Mouse (Mus musculus) thymus, adult 18-20 months (tissue): ENCODE data around the gene Ip6k3.
A peak's percentile ranks its signal among the peaks of the same experiment; 100 is the strongest.

ENCODE experiments used
- DNase-seq, 2 experiments: peaks; one replicate each; pipeline ENCODE4 v3.0.0; 2022; ENCODE audit warnings: mixed read lengths in 2 of 2

Gene Ip6k3

DNA sequence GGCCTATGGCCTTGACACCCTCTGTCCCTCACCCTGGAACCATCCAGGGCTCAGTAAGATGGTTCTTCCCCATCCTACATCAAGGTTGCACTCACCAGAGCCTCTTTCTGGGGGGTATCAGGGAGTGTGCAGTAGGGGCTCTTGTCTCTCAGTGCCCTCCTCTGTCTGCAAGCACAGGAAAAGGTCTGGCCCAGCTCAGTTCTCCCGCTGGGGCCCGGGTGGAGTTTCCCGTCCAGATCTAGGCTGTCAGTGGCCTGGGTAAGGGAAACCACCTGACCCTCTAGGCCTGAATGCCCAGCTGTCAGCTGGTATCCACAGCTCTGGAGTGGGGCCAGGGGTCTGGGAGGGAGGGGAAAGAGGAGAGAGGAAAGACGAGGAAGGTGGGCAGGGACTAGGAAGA lies at the start of gene Ip6k3:
TSS of gene Ip6k3 (minus strand) at position 251 of the 400 bp plus-strand sequence.
- no peak for DNase-seq

DNA sequence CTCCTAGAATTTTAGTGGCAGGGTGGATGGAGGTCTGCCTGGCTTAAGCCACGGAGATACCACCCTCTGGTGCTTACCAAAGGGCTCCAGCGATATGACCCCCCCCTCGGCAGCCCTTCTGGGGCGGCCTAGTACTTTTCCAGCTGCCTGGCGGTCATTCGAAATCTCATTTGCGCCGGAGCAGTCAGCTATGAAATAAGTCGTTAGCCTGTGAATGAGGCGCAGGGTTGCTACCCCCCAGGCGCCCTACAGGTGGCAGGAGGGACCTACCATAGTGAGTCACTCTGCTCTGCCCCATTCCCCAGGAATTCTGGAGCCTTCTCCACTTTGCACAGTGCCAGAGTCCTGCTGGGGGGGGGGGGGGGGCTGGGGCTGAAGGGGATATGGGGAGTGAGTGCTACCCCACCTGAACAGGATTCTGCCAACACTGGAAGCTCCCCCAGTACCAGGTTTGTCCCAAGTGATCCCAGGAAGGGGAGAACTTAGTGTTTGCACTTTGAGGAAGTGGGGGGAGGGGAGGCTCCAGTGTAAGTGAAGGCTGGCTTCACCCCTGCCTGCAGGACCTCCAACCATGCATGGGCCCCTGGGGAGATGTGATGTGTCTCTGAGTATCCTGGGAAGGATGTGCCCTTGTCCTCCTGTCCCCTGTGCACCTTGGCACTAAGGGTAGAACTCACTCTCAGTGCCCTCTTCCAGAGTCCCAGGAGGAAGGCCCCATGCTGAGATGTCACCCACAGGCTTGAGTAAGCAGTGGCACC lies 45.4 kb upstream of the Ip6k3 start:
- no peak for DNase-seq

DNA sequence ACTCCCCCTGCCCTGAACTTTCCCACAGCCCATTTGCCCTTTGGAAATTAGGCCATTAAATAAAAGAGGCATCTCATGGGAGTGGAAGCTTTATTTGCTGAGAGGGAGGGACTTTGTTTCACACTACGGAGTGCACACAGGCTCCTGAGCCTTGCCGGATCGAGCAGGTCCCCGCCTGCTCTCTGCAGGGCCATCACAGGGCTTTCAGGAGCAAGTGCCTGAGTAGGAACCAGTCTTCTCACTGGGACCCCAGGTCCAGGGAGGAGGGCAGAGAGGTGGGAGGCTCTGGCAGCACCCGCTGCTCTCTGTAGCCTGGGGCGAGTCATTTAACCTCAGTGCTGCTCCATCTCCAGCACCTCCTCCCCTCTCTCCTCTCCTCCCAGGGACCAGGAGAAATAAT lies 44.4 kb upstream of the Ip6k3 start:
- no peak for DNase-seq

GRCm38 (mm10) chr17:27207113-27207707 lies 39.6 kb upstream of the Ip6k3 start:
- no peak for DNase-seq

DNA sequence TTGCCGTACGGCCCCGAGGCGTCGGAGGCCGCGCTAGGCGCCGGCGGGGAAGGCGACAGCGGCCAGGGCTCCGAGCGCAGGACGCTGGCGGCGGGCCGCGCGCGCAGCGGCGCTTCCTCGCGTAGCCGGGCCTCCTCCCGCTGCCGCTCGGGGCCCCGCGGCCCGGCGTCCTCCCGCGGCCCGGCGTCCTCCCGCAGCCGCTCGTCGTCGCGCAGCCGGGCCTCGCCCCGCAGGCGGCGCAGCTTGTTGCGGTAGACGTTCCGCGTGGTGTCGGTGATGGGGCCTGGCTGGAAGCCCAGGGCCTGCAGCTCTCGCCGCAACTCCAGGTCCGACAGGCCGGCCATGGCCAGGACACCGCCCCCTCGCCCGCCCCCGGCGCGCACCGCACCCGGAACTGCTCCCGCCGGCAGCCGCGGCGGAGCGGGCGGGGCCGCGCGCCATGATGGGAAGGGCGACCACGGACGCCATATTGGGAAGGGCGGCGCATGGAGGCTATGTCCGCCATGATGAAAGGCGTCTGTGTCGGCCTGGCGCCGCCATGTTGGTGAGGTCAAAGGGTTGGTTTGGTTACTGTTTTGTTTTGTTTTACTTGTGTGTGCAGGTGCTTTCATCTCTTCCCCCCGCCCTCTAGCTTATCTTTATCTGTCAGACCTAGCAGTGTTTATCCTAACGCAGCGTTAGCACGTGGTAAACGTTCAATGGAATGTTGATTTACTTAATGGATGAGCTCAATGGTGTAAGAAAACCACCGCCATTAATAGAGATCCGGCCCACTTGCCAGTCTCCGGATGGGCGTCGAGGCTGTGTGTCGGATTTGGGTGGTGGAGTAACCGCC lies 36.7 kb upstream of the Ip6k3 start, which contains the start of gene Lemd2:
TSS of gene Lemd2 (minus strand) at position 395 of the 835 bp plus-strand sequence.
- DNase-seq = peak; percentile 90 to 91

GRCm38 (mm10) chr17:27203358-27204074 lies 35.9 kb upstream of the Ip6k3 start:
- DNase-seq = peak in 1 of 2 experiments; percentile 28

- DNase-seq = no peak
Measured at GRCm38 (mm10) chr17:27202919-27203357, 35.3 kb upstream of the Ip6k3 start.

DNA sequence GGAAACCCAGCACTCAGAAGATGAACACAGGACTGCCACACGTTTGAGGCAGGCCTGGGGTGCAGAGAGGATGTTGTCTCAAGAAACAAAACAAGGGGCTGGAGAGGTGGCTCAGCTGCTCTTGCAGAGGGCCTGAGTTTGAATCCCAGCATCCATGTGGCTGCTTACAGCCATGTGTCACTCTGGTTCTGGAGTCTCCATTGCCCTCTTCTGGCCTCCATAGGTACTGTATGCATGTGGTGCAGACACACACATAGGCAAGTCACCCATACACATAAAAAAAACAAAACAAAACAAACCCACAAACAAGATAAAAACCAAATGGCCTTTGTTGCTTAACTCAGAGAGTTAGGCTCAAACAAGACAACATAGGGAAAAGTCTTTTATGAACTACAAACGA lies 34.4 kb upstream of the Ip6k3 start:
- DNase-seq = no peak

DNA sequence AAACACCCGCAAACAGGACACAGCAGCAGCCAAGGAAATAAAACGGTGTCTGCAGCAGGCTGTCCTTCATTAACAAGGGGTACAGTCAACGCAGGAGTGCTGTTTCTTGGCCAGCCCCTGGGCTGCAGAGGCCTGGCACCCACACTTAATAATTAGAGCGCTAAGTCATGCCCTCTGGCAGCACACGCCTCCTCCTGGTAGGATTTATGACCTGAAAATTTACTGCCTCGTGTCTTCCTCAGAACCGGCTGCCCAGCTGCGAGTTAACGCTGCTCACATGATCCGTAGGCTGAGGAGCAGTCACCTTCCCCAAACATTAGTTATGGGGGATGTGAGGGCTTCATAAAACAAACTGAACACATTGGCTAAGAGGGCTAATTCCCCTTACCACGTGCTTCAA lies 33.2 kb upstream of the Ip6k3 start:
- no peak for DNase-seq

- no peak for DNase-seq
Measured at GRCm38 (mm10) chr17:27199864-27200263, 32.3 kb upstream of the Ip6k3 start.

GRCm38 (mm10) chr17:27199205-27199604 lies 31.6 kb upstream of the Ip6k3 start:
- DNase-seq = no peak

DNA sequence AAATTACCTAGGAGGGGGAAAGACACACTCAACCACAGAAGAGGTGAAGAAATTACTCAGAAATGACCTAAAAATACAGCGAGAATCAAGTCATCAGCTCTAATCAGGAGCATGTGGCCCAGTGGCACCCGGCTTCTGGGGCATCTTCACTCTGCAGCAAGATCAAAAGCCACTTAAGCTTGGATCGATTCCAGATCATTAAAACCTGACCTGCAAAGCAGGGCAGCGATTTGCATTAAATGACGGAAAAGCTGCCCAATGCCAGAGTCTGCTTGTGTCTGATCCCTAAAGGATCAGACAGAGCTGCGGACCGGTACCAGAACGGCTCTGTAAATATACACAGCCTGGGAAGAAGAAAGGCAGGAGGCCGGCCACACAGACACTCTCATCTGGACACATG lies 28.6 kb upstream of the Ip6k3 start:
- no peak for DNase-seq

DNA sequence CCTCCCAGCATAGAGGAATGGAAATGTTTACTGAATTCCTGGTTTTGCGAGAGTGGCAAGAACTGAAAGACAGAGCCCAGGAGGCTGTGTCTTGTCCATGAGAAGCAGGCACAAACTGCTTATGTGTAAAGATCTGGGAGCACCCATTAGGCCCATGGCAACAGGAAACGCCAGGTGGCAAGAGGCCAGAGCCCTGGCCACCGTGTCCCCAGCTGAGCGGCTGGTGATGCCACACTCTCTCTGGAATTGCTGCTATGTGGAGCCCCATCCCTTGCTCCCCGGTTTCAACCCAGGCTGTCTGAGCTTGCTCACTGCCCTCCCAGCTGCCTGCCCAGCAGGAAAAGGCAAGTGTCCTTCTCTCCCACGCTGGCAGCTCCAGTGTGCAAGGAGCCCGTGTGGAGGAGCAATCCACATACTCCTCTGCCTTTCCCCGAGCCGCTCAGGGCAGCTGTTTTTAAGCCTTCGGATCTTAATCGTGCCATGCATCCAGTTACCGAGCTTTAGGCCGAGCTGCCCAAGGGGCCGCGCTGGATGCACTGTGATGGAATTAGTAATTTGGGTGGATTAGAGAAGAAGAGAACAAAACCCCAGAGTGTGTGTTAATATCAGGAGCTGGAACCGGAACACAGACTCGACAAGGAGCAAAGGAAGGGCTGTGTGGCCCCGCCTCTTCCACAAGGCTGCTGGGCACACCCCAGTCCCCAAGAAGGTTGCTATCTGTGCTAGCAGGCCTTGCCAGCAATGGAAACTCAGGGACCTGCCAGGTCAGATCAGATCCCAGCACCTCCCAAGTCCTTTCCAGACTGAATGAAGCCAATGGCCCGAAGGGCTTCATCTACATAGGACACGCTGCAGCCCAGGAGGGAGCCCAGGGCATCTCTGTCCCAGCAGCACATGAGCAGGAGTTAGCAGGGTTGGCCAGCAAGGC lies 26.9 kb upstream of the Ip6k3 start:
- DNase-seq = no peak

- DNase-seq = no peak
Measured at GRCm38 (mm10) chr17:27191804-27192203, 24.2 kb upstream of the Ip6k3 start.

- DNase-seq = no peak
Measured at GRCm38 (mm10) chr17:27191189-27191588, 23.6 kb upstream of the Ip6k3 start.

GRCm38 (mm10) chr17:27189640-27190216 lies 22.1 kb upstream of the Ip6k3 start:
- DNase-seq = peak; percentile 34 to 36

- no peak for DNase-seq
Measured at GRCm38 (mm10) chr17:27188883-27189282, 21.3 kb upstream of the Ip6k3 start.

DNA sequence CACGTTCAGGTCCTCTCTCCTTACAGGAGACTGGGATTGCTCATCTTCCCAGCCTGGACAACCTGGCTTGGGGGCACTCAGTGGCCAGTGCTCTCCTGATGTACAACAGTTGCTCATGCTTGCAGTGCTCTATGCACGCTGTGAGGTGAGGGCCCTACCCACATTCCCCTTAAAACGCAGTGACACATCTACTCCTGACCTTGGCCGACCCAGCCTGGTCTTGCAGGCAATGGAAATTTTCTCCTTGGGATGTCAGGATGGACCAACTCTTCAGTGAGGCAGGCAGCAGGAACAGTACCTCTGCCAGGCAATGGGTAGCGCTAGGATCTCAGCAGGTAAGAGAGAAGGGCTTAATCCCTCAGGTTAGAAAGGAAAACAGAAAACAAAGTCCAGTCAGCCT lies 19.5 kb upstream of the Ip6k3 start:
- no peak for DNase-seq

DNA sequence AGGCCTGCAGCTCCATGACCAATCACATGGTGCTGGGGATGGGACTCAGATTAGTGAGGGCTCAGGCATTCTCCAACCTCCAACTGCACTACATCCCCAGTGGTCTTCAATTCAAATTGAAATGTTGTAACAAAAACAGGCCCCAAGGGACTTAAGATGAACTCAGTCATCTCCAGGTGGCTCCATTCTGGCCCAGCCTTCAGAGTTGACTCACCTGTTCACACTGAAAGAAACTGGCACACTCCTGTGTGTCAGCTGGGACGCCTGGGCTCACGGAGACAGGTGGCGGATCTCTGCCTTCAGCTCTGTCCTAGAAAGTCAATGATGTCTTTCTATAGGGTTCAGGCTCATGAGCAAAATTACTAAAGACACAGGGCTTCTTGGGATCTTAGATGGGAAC lies 18.5 kb upstream of the Ip6k3 start:
- no peak for DNase-seq

GRCm38 (mm10) chr17:27183667-27184292 lies 16.2 kb upstream of the Ip6k3 start:
- no peak for DNase-seq

DNA sequence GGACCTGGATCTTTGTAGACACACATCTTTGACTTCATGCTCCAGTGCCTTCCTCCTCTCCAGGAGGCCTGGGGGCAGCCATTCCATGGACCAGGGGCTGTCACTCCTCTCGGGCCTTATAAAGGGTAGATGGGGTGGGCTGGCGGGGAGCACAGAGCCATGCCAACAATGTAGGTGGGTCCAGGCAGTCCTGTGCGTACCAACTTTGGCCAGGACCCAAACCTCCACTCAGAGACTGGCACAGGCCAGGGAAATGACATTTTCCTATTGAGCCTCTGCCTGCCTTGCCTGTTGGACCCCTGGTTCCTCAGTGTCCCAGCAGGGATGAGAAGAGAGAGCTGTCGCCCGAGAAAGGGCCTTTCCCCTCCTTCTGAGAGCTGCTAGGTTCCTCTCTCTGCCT lies 14.8 kb upstream of the Ip6k3 start:
- no peak for DNase-seq
